Mouse (Mus musculus) induced T-regulatory cell, adult 2 months (primary cell): ENCODE measurements around the gene Thoc6.

Experiments used
- DNase-seq: peaks from one replicate; pipeline ENCODE4 v3.0.0-alpha.2; 2012; ENCODE audit warnings: low read depth

Thoc6 gene

DNA sequence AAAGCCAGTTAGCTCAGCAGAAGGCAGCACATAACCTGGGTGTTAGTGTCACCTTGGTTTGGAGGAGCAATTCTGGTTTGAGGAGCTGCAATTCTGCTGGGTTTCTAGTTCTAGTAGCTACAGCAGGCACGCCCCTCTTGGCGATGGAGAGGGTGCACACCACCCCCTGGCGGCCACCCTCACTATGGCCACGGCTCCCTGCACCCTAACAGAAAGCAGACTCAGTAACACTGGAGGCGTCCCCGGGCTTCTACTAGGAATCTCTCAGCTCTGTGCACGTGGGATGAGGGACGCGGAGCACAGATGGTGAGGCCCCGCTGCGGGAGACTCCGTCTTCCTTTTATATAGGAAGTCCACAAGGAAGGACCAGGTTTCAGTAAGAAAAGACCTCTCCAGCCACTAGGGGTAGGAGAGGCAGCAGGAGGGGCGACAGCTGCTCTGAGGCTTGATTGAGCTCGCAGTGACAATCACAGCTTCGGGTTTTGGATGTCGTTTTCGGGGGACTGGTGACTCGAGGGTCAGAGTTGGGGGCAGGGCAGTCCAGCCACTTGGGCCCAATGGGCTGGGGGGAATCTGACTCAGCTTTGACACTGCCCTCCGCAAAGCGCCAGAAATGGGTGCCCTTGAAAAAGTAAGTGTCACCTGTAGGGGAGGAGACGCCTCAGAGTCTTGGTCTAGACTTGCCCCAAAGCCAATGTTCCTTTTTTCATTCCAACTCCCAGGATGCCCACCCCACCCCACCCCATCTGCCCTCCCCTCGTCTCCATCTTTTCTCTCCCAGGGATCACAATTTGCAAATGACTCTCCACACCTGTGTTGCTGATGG, 43.3 kb downstream of the Thoc6 start:
- DNase-seq = peak; percentile 88

DNA sequence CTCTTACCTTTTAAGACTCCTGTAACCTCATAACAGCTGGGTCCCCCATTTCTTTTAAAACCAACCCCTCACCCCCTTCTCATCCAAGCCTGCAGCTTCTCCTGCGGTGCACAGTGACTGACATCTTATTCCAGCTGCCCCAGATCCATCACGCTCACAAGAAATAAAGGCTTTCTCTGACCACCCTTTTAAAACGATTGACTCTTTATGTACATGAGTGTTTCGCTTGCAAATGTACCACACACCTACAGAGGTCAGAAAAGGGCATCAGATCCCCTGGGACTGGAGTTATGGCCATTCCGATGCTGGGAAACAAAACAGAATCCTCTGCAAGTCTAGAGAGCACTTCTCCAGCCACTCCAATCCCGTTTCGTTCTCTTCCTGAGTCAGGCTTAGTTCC, 45.9 kb downstream of the Thoc6 start:
- no peak for DNase-seq

DNA sequence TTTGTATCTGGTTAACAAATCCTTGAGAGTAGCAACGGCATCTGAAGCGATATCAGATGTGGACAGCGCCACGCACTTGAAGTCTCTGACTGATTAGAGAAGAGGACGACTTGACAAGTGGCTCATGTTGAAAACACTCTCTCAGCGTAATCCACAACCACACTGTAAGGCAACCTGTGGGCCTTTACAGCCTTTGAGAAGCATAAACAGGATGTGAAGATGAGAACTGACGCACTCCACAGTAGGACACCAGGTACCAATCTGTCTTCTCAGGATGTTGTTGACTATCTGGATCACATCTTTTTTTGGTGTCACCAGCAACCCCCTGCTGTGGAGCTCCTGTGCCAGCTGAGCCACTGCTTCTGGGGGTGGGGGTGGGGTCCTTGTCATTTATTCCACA, 53.3 kb downstream of the Thoc6 start:
- peak; percentile 92 for DNase-seq
